Mouse (Mus musculus) kidney, adult 2 months (tissue): ENCODE results near the gene Nudt17.

ENCODE experiments used
- CTCF ChIP-seq: fragments of 200-500 bp; conservative IDR thresholded peaks from 2 replicates; pipeline ENCODE4 v1.5.1; 2011; ENCODE audit warnings: low read depth, mild to moderate bottlenecking, control low read depth, low read length, moderate library complexity, mixed read lengths; ENCODE audit not compliant: insufficient read depth, insufficient read length
- POLR2A ChIP-seq: fragments of 200-500 bp; IDR thresholded peaks from one replicate; pipeline ENCODE4 v1.6.1; 2011; ENCODE audit warnings: low read depth, low read length, control low read depth

DNA sequence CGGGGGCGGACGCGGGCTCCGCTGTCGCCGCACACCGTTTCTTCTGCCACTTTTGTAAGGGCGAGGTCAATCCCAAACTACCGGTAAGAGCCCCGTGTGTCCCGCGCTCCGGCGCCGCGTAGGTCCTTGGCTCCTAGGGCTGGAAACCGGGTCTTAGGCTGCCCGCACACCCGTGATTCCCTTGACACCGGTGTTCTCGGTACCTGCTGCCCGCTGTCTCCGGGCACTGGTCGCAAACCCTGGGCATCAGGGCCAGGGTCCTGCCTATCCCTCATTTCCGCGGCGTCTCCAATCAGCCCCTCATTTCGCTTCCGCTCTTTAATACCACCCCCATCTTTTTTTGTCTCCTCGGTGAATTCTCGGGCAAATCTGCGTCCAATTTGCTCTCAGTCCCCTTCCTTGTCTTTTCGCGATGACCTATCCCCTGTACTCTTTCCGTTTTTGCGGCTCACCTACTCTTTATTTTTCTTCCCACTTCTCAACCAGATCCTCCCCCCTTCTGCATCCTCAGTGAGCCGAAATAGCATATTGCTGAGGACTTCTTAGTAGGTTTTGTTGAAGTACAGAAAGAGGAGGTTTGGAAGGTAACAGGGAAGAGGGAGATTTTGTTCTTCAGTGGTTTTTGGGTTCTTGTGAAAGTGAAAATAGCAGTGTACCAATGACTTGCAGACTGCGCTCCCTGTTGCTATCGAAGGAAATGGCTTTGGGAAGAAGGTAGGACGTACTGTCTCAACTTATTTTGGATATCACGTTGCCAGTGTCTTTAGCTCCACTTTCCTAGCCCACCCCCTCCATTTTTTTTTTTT, 19.7 kb upstream of the Nudt17 start:
- TF ChIP-seq POLR2A (no peak), CTCF (no peak)
